Mouse (Mus musculus) kidney, embryonic 16.5 days (tissue): ENCODE results near the gene Camk1g. TPM values are rescaled to one million over a fixed set of nuclear protein-coding genes. Genes with fewer than 3 reads are reported as not detected.
A peak's percentile ranks its signal among the peaks of the same experiment; 100 is the strongest.

Experiments
- ATAC-seq: fragments of 200-750 bp; cut with Nextera tagmentation; 2 replicates; pipeline ENCODE4 v1.8.0; 2017; ENCODE audit warnings: moderate TSS enrichment; ENCODE audit not compliant: low FRiP score, low TSS enrichment
- H3K27ac ChIP-seq: fragments of 300-500 bp; sonication (generic); 2 replicates; pipeline ENCODE4 v1.5.1; 2014; ENCODE audit warnings: low read length
- H3K27me3 ChIP-seq: fragments of 300-500 bp; sonication (generic); 2 replicates; pipeline ENCODE4 v1.6.1; 2014; ENCODE audit warnings: low read length, control low read depth, mixed read lengths; ENCODE audit not compliant: insufficient read depth
- H3K36me3 ChIP-seq: fragments of 300-500 bp; sonication (generic); 2 replicates; pipeline ENCODE4 v1.6.1; 2014; ENCODE audit warnings: low read length, control low read depth, mixed read lengths; ENCODE audit not compliant: insufficient read depth
- H3K4me1 ChIP-seq: fragments of 300-500 bp; sonication (generic); 2 replicates; pipeline ENCODE4 v1.6.1; 2014; ENCODE audit warnings: low read length, control low read depth, mixed read lengths; ENCODE audit not compliant: insufficient read depth
- H3K4me2 ChIP-seq: fragments of 300-500 bp; sonication (generic); replicated peaks from 2 replicates; pipeline ENCODE4 v1.6.1; 2014; ENCODE audit warnings: low read depth, low read length
- H3K4me3 ChIP-seq: fragments of 300-500 bp; sonication (generic); 2 replicates; pipeline ENCODE4 v1.5.1; 2014; ENCODE audit warnings: mild to moderate bottlenecking, low read length
- H3K9ac ChIP-seq: fragments of 300-500 bp; sonication (generic); replicated peaks from 2 replicates; pipeline ENCODE4 v1.6.1; 2014; ENCODE audit warnings: low read length
- H3K9me3 ChIP-seq: fragments of 300-500 bp; sonication (generic); 2 replicates; pipeline ENCODE4 v1.6.1; 2016; ENCODE audit warnings: low read length, control low read depth
- WGBS: fragments of 180-500 bp; shearing (Covaris S2); extraction: QIAGEN DNeasy Blood & Tissue Kit; methylation state at CpG from one replicate; pipeline ENCODE4 v1.1.7; 2014; 5-methylcytosine and 5-hydroxymethylcytosine counted together
- polyA plus RNA-seq: library from polyadenylated mRNA; unstranded; fragments of >200 nt; fragmentation: Nextera tagmentation; extraction: Ambion mirVana; gene quantifications from 2 replicates; pipeline ENCODE4 v1.2.1, GENCODE M21; 2015

Camk1g gene
- polyA plus RNA-seq, 1 experiment from 2014 or later: 16.2 TPM

GRCm38 (mm10) chr1:193311596-193311995 is 58.5 kb downstream of the Camk1g start:
- 44% methylated on average over 1 of the region's 1 CpGs for whole genome bisulfite sequencing
- H3K9ac ChIP-seq: no peak overlapping the region
- no peaks in the 10 kb centered on the region for H3K9me3 ChIP-seq
- H3K27ac ChIP-seq: no peak overlapping the region
- H3K4me3 ChIP-seq: no peak overlapping the region
- peaks cover 19% of the 10 kb centered on the region for H3K4me1 ChIP-seq
- peak; percentile 43; the same call in 1 of the 2 replicates for ATAC-seq
- H3K27me3 ChIP-seq: no peaks in the 10 kb centered on the region
- no peak overlapping the region for H3K4me2 ChIP-seq
- no peaks in the 10 kb centered on the region for H3K36me3 ChIP-seq

GRCm38 (mm10) chr1:193310519-193311085 is 59.5 kb downstream of the Camk1g start:
- Histone ChIP-seq H3K27me3 (no peaks in the 10 kb centered on the region), H3K9ac (no peak overlapping the region), H3K36me3 (no peaks in the 10 kb centered on the region), H3K4me3 (no peak overlapping the region), H3K4me1 (peaks cover 14% of the 10 kb centered on the region), H3K4me2 (no peak overlapping the region), H3K9me3 (no peaks in the 10 kb centered on the region), H3K27ac (no peak overlapping the region)
- ATAC-seq: no peak
- 90% methylated on average over 3 of the region's 3 CpGs for WGBS

GRCm38 (mm10) chr1:193309785-193310518 is 60.1 kb downstream of the Camk1g start:
- Histone ChIP-seq H3K9me3 (no peaks in the 10 kb centered on the region), H3K4me3 (no peak overlapping the region), H3K36me3 (no peaks in the 10 kb centered on the region), H3K27me3 (no peaks in the 10 kb centered on the region), H3K4me1 (peaks cover 9% of the 10 kb centered on the region), H3K27ac (no peak overlapping the region), H3K9ac (no peak overlapping the region), H3K4me2 (no peak overlapping the region)
- ATAC-seq: no peak
- WGBS: 54% methylated on average over 1 of the region's 1 CpGs

- WGBS: 93% methylated on average over 2 of the region's 2 CpGs
- H3K27me3 ChIP-seq: no peaks in the 10 kb centered on the region
- H3K27ac ChIP-seq: no peak overlapping the region
- ATAC-seq: no peak
- no peak overlapping the region for H3K4me3 ChIP-seq
- H3K9me3 ChIP-seq: no peaks in the 10 kb centered on the region
- no peaks in the 10 kb centered on the region for H3K36me3 ChIP-seq
- no peak overlapping the region for H3K4me2 ChIP-seq
- H3K4me1 ChIP-seq: no peaks in the 10 kb centered on the region; the same call in 1 of the 2 replicates
- no peak overlapping the region for H3K9ac ChIP-seq
Measured at GRCm38 (mm10) chr1:193306832-193307231, 63.3 kb downstream of the Camk1g start.

GRCm38 (mm10) chr1:193305386-193305785 is 64.7 kb downstream of the Camk1g start:
- no peaks in the 10 kb centered on the region for H3K36me3 ChIP-seq
- H3K4me1 ChIP-seq: no peaks in the 10 kb centered on the region; the same call in 1 of the 2 replicates
- 46% methylated on average over 7 of the region's 7 CpGs for WGBS
- H3K9ac ChIP-seq: no peak overlapping the region
- H3K4me2 ChIP-seq: no peak overlapping the region
- no peak for ATAC-seq
- H3K27ac ChIP-seq: no peak overlapping the region
- H3K9me3 ChIP-seq: no peaks in the 10 kb centered on the region
- H3K27me3 ChIP-seq: no peaks in the 10 kb centered on the region
- no peak overlapping the region for H3K4me3 ChIP-seq

GRCm38 (mm10) chr1:193303096-193303495 is 67.0 kb downstream of the Camk1g start:
- Histone ChIP-seq H3K27me3 (no peaks in the 10 kb centered on the region), H3K27ac (no peak overlapping the region), H3K4me3 (no peak overlapping the region), H3K9me3 (no peaks in the 10 kb centered on the region), H3K9ac (no peak overlapping the region), H3K4me1 (no peaks in the 10 kb centered on the region; the same call in 1 of the 2 replicates), H3K4me2 (no peak overlapping the region), H3K36me3 (no peaks in the 10 kb centered on the region)
- ATAC-seq: no peak
- WGBS: 79% methylated on average over 2 of the region's 2 CpGs

GRCm38 (mm10) chr1:193302093-193302405 is 68.0 kb downstream of the Camk1g start:
- Histone ChIP-seq H3K4me1 (no peaks in the 10 kb centered on the region; the same call in 1 of the 2 replicates), H3K9me3 (no peaks in the 10 kb centered on the region), H3K36me3 (no peaks in the 10 kb centered on the region), H3K27ac (no peak overlapping the region), H3K4me3 (no peak overlapping the region), H3K9ac (no peak overlapping the region), H3K27me3 (no peaks in the 10 kb centered on the region), H3K4me2 (no peak overlapping the region)
- 53% methylated on average over 8 of the region's 8 CpGs for WGBS
- no peak for ATAC-seq

- WGBS: 65% methylated on average over 6 of the region's 6 CpGs
- Histone ChIP-seq H3K9me3 (no peaks in the 10 kb centered on the region), H3K27me3 (no peaks in the 10 kb centered on the region), H3K4me2 (no peak overlapping the region), H3K27ac (no peak overlapping the region), H3K36me3 (no peaks in the 10 kb centered on the region), H3K9ac (no peak overlapping the region), H3K4me1 (no peaks in the 10 kb centered on the region; the same call in 1 of the 2 replicates), H3K4me3 (no peak overlapping the region)
- ATAC-seq: peak; percentile 66; the same call in 1 of the 2 replicates
Measured at GRCm38 (mm10) chr1:193301216-193302092, 68.6 kb downstream of the Camk1g start.

- H3K27ac ChIP-seq: no peak overlapping the region
- ATAC-seq: no peak
- no peaks in the 10 kb centered on the region for H3K27me3 ChIP-seq
- no peak overlapping the region for H3K4me2 ChIP-seq
- H3K4me3 ChIP-seq: no peak overlapping the region
- no peaks in the 10 kb centered on the region for H3K36me3 ChIP-seq
- no peak overlapping the region for H3K9ac ChIP-seq
- 58% methylated on average over 1 of the region's 1 CpGs for WGBS
- no peaks in the 10 kb centered on the region for H3K9me3 ChIP-seq
- H3K4me1 ChIP-seq: no peaks in the 10 kb centered on the region; the same call in 1 of the 2 replicates
Measured at GRCm38 (mm10) chr1:193299995-193300394, 70.1 kb downstream of the Camk1g start.
